Mouse (Mus musculus) G1E (cell line): ENCODE measurements at regions not wholly inside any gene's neighbourhood (a gene's known extent, or its start where the extent isn't known, plus 50 kb on each side); places are given as distances from the start of the nearest gene placed in this dataset.

Experiments
- CTCF ChIP-seq: IDR thresholded peaks from 2 replicates; pipeline ENCODE4 v1.5.1; 2012; ENCODE audit warnings: low read depth, low read length, inconsistent platforms, mixed read lengths
- GATA1 ChIP-seq: IDR thresholded peaks from 2 replicates; pipeline ENCODE4 v1.6.1; 2012; ENCODE audit warnings: borderline replicate concordance, low read length, inconsistent platforms, mixed read lengths
- TAL1 ChIP-seq: conservative IDR thresholded peaks from 2 replicates; pipeline ENCODE4 v1.6.1; 2012; ENCODE audit warnings: low read depth, low read length, inconsistent platforms, mixed read lengths

DNA sequence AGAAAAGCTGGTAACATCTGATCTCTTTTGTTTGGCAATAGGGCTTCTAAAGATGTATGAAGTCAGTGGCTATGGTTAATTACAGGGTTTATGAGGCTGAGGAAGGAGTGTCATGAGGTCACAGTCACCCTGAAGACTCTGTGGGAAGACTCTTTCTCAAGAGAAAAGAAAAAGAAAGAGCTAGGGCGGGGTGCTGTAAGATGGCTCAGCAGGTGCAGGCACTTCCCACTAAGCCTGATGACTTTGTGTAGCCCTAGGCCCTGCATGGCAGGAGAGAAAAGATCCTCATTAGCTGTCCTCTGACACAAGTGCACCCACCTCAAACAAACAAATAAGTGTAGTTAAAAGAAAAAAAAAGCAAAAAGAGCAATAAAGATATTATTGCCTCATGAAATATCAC, 73.6 kb upstream of the Atp1b1 start:
- TF ChIP-seq CTCF: no peak
- TF ChIP-seq TAL1: no peak
- no peak for TF ChIP-seq GATA1
